Mouse (Mus musculus): Measurements from ENCODE around the gene Sp1.

GRCm38 (mm10) chr15:102446448-102446847 lies 40.5 kb downstream of the Sp1 start:
- TF ChIP-seq CTCF (IDR thresholded peaks at IDR 0.05; ENCODE audit: extremely low read depth, insufficient read length, insufficient replicate concordance, low read depth, low read length) (no peak), POLR2A (IDR thresholded peaks at IDR 0.05; ENCODE audit: low read depth, low read length) (no peak)
